Mouse (Mus musculus): ENCODE results near the gene Lamtor4. TPM values are rescaled to one million over a fixed set of nuclear protein-coding genes. Genes with fewer than 3 reads are reported as not detected.

Gene Lamtor4
- total RNA-seq, 1 experiment from 2014 or later, result 36.7 TPM

DNA sequence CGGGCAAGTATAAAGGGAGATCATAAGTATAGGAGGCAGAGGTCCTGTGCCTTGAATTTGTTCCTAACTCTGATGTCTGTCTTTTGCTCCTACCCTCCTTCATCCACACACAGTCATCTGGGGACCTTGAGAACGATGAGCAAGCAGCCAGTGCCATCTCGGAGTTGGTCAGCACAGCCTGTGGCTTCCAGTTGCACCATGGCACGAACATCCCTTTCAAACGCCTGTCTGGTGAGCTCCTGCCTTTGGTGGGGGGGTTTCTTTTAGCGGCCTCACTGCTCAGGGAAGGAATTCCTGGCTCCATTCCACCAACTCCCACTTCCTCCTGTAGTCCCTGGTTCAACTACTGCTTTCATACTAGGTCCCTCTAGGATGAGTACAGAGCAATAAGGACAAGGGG is 3.3 kb downstream of the Lamtor4 start:
- no peak for ATAC-seq (ENCODE audit: extremely low read depth, insufficient number of reproducible peaks, low FRiP score, poor library complexity, severe bottlenecking)

DNA sequence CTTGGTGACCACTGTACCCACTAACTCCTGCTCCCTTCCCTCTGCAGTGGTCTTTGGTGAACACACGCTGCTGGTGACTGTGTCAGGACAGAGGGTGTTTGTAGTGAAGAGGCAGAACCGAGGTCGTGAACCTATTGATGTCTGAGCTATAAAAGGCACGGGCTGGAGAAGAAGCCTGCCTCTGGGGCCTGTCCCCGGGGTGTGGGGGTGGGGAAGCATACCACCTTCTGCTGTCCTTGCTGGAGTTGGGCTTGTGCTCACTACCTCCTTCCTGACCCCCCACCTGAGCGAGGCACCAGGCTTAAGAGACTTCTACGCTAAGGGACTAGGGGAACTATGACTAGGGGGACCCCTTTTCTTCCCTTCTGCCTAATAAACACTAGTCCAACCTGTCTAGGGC is 3.7 kb downstream of the Lamtor4 start:
- no peak for ATAC-seq (ENCODE audit: extremely low read depth, insufficient number of reproducible peaks, low FRiP score, poor library complexity, severe bottlenecking)

- no peak for ATAC-seq (ENCODE audit: extremely low read depth, insufficient number of reproducible peaks, low FRiP score, poor library complexity, severe bottlenecking)
Observed at GRCm38 (mm10) chr5:138260051-138260450, 4.8 kb downstream of the Lamtor4 start.

DNA sequence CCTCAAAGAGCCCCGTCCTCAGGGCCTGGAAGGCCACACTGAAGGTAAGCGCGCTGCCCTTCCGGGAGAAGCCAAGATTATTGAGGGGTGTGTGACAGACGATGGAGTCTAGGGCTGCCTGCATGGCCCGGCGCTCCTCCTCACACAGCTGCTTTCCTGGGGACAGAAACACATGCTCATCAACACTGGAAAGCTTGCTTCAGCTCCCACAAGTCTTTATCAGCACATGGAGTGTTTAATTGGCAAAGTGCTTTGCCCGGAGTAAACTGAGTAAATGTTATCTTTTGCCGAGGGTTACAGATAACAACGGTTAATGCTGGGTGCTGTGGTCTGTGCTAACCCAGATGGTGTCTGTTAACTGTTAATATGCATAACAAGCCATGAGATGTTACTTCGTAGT is 5.6 kb downstream of the Lamtor4 start:
- no peak for ATAC-seq (ENCODE audit: extremely low read depth, insufficient number of reproducible peaks, low FRiP score, poor library complexity, severe bottlenecking)

- no peak for ATAC-seq (ENCODE audit: extremely low read depth, insufficient number of reproducible peaks, low FRiP score, poor library complexity, severe bottlenecking)
Observed at GRCm38 (mm10) chr5:138262001-138262400, 6.7 kb downstream of the Lamtor4 start.

DNA sequence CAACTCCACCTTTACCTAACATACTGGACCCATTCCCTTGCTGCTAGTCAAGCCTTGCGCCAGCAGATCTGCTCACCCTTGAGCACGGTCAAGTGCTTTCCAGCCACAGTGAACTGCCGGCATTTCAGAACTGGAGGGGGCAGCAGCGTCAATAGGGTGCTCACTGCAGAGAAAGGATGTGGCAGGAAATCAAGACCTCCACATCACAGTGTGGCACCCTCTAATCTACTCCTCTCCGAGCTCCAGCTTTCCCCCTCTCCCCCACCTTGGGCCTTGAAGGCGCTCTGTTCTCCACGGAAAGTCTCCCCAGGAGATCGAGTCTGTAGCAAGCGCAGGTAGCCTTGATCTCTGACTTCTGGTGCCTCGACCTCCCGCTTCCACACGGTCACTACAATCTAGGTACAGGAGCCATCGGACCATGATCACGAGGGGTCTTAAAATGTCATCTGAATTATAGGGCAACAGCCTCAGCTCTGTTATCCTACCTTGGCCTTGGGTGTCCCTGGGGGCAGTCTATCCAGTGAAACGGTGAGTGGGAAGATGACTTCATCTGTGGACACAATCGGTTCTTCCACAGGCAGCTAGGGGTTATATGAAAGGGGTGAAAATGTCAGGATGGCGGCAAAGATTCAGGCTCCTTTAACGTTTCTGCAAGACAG is 7.4 kb downstream of the Lamtor4 start:
- ATAC-seq (ENCODE audit: extremely low read depth, insufficient number of reproducible peaks, low FRiP score, poor library complexity, severe bottlenecking), result no peak

GRCm38 (mm10) chr5:138263260-138264206 is 8.3 kb downstream of the Lamtor4 start, which contains the start of gene BC037034:
Gene BC037034 (minus strand): TSS chr5:138264033.
- peak; percentile 91 for ATAC-seq (ENCODE audit: extremely low read depth, insufficient number of reproducible peaks, low FRiP score, poor library complexity, severe bottlenecking)

- ATAC-seq (ENCODE audit: extremely low read depth, insufficient number of reproducible peaks, low FRiP score, poor library complexity, severe bottlenecking), result no peak
Observed at GRCm38 (mm10) chr5:138264207-138264578, 8.9 kb downstream of the Lamtor4 start.

GRCm38 (mm10) chr5:138265712-138266111 is 10.4 kb downstream of the Lamtor4 start:
- ATAC-seq (ENCODE audit: extremely low read depth, insufficient number of reproducible peaks, low FRiP score, poor library complexity, severe bottlenecking), result no peak

DNA sequence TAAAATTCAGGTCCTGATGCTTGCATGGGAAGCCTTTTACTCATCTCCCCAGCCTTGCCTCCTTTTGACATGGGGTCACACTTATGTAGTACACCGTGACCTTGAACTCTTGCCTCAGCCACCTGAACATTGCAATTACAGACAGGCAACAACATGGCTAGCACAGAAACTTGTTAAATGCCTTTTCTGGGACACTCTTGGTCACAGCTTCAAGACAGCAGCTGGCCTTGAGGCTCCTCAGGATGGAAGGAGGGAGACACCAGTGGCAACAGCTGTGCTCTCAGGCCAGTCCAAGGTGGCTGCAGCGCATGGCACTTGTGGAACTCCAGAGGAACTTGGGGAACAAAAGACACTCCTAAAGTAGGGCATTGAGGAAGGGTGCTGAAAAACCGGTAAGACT is 11.8 kb downstream of the Lamtor4 start:
- no peak for ATAC-seq (ENCODE audit: extremely low read depth, insufficient number of reproducible peaks, low FRiP score, poor library complexity, severe bottlenecking)

GRCm38 (mm10) chr5:138268980-138269379 is 13.7 kb downstream of the Lamtor4 start:
- ATAC-seq (ENCODE audit: extremely low read depth, insufficient number of reproducible peaks, low FRiP score, poor library complexity, severe bottlenecking), result no peak

GRCm38 (mm10) chr5:138271232-138271631 is 15.9 kb downstream of the Lamtor4 start:
- no peak for ATAC-seq (ENCODE audit: extremely low read depth, insufficient number of reproducible peaks, low FRiP score, poor library complexity, severe bottlenecking)

DNA sequence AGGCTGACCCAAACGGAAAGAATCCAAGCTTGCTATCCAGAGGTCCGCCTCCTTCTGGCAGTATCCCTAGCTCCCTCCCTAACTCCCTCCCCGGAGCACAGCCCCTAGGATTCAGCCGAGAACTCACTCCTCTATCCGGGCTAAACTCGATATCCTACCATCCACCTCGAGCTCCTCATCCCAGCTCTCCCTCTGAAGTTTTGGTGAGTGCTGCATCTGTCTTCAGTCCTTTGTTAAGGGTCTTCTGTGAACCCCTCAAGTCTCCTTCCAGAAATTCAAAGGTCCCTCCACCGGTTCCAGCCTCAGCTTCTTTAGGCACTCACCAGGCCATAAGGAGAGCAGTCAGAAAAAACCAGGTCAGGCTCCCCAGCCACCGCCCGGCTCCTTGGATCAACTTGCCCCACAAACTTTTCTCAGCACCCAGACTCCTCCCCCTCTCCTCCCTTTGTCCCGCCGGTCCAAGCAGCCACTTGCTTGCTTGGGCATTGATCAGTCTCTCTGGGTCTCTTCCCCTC is 17.2 kb downstream of the Lamtor4 start, which contains the start of gene Gal3st4:
Gene Gal3st4 (minus strand): TSS at position 432 of the 515 bp plus-strand sequence.
- no peak for ATAC-seq (ENCODE audit: extremely low read depth, insufficient number of reproducible peaks, low FRiP score, poor library complexity, severe bottlenecking)

- ATAC-seq (ENCODE audit: extremely low read depth, insufficient number of reproducible peaks, low FRiP score, poor library complexity, severe bottlenecking), result no peak
Observed at GRCm38 (mm10) chr5:138274186-138274585, 18.9 kb downstream of the Lamtor4 start.

- no peak for ATAC-seq (ENCODE audit: extremely low read depth, insufficient number of reproducible peaks, low FRiP score, poor library complexity, severe bottlenecking)
Observed at GRCm38 (mm10) chr5:138275216-138276050, 20.2 kb downstream of the Lamtor4 start.

GRCm38 (mm10) chr5:138277994-138278393 is 22.7 kb downstream of the Lamtor4 start:
- ATAC-seq (ENCODE audit: extremely low read depth, insufficient number of reproducible peaks, low FRiP score, poor library complexity, severe bottlenecking), result no peak

GRCm38 (mm10) chr5:138279585-138280424 is 24.5 kb downstream of the Lamtor4 start, which contains the start of the genes Gm43720, Gpc2 and Stag3:
Gene Gm43720 (minus strand): TSS chr5:138279958.
Gene Gpc2 (minus strand): TSS chr5:138280005.
Gene Stag3 (plus strand): TSS chr5:138280240.
- ATAC-seq (ENCODE audit: extremely low read depth, insufficient number of reproducible peaks, low FRiP score, poor library complexity, severe bottlenecking), result peak; percentile 92

GRCm38 (mm10) chr5:138280425-138280768 is 25.1 kb downstream of the Lamtor4 start:
- no peak for ATAC-seq (ENCODE audit: extremely low read depth, insufficient number of reproducible peaks, low FRiP score, poor library complexity, severe bottlenecking)

Measured in neutrophil, adult 5-6 weeks (primary cell).